Mouse (Mus musculus): ENCODE measurements around the gene Sgca. TPM values are rescaled to one million over a fixed set of nuclear protein-coding genes. Genes with fewer than 3 reads are reported as not detected.
A peak's percentile ranks its signal among the peaks of the same experiment; 100 is the strongest.

Gene Sgca
- polyA plus RNA-seq, 1 experiment from 2014 or later = 1.9 TPM

DNA sequence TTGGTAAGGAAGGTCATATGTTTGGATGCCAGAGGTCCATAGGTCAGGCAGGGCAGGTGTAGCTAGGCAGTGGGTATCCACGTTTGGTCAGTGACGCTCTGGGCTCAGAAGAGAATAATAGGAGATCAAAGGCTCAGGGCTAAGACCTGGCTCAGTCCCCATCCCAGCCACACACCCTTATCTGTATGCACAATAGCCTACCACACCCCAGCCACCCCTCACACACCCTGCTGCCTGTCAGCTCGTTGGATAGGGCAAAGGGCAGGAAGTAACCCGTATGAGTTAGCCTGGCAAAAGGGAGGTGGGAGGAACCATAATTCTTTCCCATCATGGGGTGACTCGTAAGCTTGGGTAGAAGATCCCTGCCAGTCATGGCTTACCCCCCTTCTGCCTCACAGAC is 21.5 kb upstream of the Sgca start:
- ATAC-seq (ENCODE audit: insufficient read depth, low FRiP score, low TSS enrichment) (no peak), DNase-seq (ENCODE audit: low spot score) (no peak)
- no peak overlapping the region for H3K27ac ChIP-seq (ENCODE audit: low read depth, low read length)
- no peak overlapping the region for H3K4me2 ChIP-seq (ENCODE audit: low read depth)
- 64% methylated on average over 5 of the region's 5 CpGs for WGBS
- H3K4me3 ChIP-seq (ENCODE audit: low read depth, low read length) = no peak overlapping the region; the same call in 1 of the 2 replicates
- peaks cover 17% of the 10 kb centered on the region for H3K36me3 ChIP-seq (ENCODE audit: control insufficient read depth, insufficient read depth, low read length)
- H3K9ac ChIP-seq (ENCODE audit: low read length) = no peak overlapping the region
- no peaks in the 10 kb centered on the region for H3K9me3 ChIP-seq (ENCODE audit: control insufficient read depth, low read length)
- H3K27me3 ChIP-seq (ENCODE audit: control insufficient read depth, insufficient read depth, low read length) = no peaks in the 10 kb centered on the region
- peaks cover 58% of the 10 kb centered on the region for H3K4me1 ChIP-seq (ENCODE audit: control insufficient read depth, insufficient read depth, low read length)

DNA sequence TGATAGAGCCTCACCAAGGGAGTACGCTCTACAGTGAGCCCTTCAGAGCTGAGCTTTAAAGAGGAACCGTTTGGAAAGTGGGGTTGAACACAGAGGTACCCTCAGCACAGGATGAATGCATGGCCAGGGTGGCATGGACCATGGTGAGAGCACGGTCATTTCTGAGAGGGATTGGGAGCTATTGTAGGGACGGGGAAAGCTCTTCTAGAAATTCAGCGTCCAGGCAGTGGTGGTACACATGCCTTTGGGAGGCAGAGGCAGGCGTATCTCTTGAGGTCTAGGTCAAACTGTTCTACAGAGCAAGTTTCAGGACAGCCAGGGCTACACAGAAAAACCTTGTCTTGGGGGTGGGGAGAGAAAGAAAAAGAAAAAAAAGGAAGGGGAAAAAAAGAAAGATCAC is 20.9 kb upstream of the Sgca start:
- no peak for ATAC-seq (ENCODE audit: insufficient read depth, low FRiP score, low TSS enrichment)

DNA sequence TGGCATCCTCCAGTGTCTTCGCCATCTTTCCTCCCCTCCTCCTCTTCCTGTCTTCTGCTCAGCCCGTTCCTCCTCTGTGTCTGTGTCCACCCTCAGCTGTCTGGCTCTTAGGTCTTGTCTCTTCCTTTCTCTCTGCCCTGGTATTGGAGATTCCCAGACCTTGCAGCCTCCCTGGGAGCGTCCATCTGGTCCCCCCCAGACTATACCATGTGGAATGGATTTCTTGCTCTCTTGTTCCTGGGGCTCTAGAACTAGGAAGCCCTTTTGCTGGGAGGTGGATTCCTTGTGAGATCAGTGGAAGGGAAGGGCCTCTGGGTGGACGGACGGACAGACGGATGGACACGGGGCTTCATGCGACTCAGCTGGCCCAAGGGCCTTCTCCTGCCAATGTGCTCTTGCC is 20.0 kb upstream of the Sgca start:
- Histone ChIP-seq H3K27ac (ENCODE audit: low read depth, low read length) (no peak overlapping the region), H3K9me3 (ENCODE audit: control insufficient read depth, low read length) (no peaks in the 10 kb centered on the region), H3K9ac (ENCODE audit: low read length) (no peak overlapping the region), H3K27me3 (ENCODE audit: control insufficient read depth, insufficient read depth, low read length) (no peaks in the 10 kb centered on the region), H3K36me3 (ENCODE audit: control insufficient read depth, insufficient read depth, low read length) (peaks cover 9% of the 10 kb centered on the region; the same call in 1 of the 2 replicates), H3K4me2 (ENCODE audit: low read depth) (no peak overlapping the region), H3K4me1 (ENCODE audit: control insufficient read depth, insufficient read depth, low read length) (peaks cover 56% of the 10 kb centered on the region), H3K4me3 (ENCODE audit: low read depth, low read length) (no peak overlapping the region)
- DNase-seq (ENCODE audit: low spot score) (no peak), ATAC-seq (ENCODE audit: insufficient read depth, low FRiP score, low TSS enrichment) (no peak)
- 87% methylated on average over 8 of the region's 8 CpGs for WGBS

More for the DNA sequence above, 20.9 kb upstream of the Sgca start:
- Histone ChIP-seq H3K4me2 (ENCODE audit: low read depth) (no peak overlapping the region), H3K27ac (ENCODE audit: low read depth, low read length) (no peak overlapping the region), H3K9me3 (ENCODE audit: control insufficient read depth, low read length) (no peaks in the 10 kb centered on the region), H3K9ac (ENCODE audit: low read length) (no peak overlapping the region), H3K36me3 (ENCODE audit: control insufficient read depth, insufficient read depth, low read length) (peaks cover 11% of the 10 kb centered on the region), H3K4me3 (ENCODE audit: low read depth, low read length) (peak overlapping the region; percentile 6; the same call in 1 of the 2 replicates), H3K4me1 (ENCODE audit: control insufficient read depth, insufficient read depth, low read length) (peaks cover 59% of the 10 kb centered on the region), H3K27me3 (ENCODE audit: control insufficient read depth, insufficient read depth, low read length) (no peaks in the 10 kb centered on the region)
- DNase-seq (ENCODE audit: low spot score) = no peak
- 98% methylated on average over 6 of the region's 6 CpGs for WGBS

DNA sequence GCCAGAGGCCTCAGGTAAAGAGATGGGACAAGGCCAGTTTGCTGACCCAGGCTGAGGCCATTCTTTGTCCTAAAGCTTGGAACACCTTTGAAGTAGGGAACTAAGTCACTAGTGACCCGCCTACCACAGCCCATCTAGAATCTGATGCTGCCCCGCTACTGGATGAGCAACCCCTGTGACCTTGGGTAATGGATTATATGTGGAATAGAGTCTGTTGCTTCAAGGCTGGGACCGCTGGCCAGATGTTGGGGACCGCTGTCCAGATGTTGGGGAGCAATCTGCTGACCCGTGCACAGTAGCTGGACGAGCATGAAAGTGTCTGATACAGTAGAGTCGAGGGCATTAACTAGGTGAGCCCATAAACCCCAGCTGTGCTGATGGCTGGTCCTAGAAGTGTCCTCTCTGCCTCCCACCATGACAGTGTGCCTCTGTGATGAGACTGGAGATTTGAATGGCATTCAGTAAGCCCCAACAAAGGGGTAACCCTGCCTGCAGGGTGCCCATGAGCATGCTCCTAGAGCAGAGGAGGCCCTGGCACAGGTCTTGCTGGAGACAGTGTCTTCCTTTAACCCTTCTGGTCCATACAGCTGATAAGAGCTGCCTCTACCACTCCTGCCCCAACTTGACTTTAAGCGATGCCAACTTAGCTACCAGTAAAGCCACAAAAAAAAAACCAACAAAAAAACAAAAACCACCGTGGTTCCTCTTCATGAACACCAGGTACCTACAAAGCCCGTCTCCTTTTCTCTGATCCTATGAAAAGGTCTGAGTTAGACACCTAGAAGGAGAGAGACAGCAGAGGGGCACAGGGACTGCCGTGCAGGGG is 19.0 kb upstream of the Sgca start:
- Histone ChIP-seq H3K4me3 (ENCODE audit: low read depth, low read length) (peak overlapping the region; percentile 98), H3K27ac (ENCODE audit: low read depth, low read length) (no peak overlapping the region), H3K36me3 (ENCODE audit: control insufficient read depth, insufficient read depth, low read length) (peaks cover 6% of the 10 kb centered on the region; the same call in 1 of the 2 replicates), H3K9ac (ENCODE audit: low read length) (no peak overlapping the region; the same call in 1 of the 2 replicates), H3K4me1 (ENCODE audit: control insufficient read depth, insufficient read depth, low read length) (peaks cover 54% of the 10 kb centered on the region), H3K9me3 (ENCODE audit: control insufficient read depth, low read length) (no peaks in the 10 kb centered on the region), H3K4me2 (ENCODE audit: low read depth) (peak overlapping the region; percentile 100), H3K27me3 (ENCODE audit: control insufficient read depth, insufficient read depth, low read length) (no peaks in the 10 kb centered on the region)
- no peak for DNase-seq (ENCODE audit: low spot score)
- ATAC-seq (ENCODE audit: insufficient read depth, low FRiP score, low TSS enrichment) = no peak
- 85% methylated on average over 11 of the region's 11 CpGs for WGBS

DNA sequence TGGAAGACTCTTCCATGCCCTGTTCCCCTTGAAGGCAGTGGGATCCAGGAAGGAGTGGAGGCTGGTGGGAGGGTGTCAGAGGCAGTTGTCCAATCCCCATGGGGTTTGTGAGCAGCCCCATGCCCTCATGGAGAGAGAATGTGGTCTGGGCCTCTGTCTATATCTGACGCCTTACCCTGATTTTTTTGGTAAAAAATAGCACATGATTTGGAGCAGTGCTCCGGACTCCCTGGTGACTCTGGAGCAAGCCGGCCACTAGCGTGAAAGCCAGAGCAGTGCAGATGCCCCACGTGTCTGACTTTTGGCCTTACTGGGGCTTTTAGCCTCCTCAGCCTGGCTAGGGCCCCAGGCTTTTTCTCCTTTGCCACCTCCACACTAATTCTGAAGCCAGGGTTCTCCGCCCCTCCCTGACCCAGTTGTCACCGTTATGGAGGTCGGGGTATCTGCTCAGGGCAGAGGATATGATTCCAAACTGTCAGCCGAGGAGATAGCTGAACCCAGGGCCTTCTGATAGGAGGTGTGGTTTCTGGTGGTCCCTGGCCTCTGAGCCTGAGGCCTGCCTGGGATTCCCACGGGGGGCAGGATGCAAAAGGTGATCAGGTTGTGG is 18.2 kb upstream of the Sgca start:
- whole genome bisulfite sequencing = 50% methylated on average over 10 of the region's 10 CpGs

DNA sequence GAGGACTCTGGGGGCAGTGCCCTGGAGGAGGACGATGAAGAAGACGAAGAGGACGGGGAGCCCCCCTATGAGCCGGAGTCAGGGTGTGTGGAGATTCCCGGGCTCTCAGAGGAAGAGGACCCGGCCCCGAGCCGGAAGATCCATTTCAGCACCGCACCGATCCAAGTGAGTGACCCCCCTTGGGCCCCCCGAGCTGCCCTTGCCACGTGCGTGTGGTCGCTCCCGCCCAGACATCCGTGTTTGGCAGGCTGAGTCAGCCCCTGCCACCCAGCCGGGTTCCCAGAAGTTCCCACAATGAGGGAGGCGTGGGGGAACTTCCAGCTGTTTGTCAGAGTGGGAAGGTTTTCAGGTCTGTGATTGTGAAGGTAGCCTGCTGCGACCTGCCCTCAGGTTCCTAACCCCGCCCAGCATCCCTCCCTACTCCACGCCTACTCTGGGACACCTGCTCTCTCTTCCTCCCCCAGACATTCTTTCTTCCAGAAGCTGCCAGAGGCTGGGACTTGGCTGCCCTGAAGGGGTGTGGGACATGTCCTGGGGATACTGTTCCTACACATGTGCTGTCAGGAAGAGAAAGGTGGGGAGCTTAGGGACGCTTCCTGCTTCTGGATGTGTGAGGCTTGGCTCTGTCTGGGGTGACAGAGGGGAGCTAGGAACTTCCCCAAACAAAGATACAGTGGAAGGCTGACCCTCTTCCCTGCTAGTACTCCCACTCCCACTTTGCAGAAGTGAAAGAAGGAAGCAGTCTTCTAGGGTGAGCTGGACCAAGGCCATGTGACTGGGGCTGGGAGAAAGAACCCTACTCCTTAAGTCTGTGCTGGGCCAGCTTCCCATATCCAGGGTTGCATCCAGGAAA is 16.9 kb upstream of the Sgca start:
- ATAC-seq (ENCODE audit: insufficient read depth, low FRiP score, low TSS enrichment) (no peak), DNase-seq (ENCODE audit: low spot score) (no peak)
- no peaks in the 10 kb centered on the region for H3K9me3 ChIP-seq (ENCODE audit: control insufficient read depth, low read length)
- no peak overlapping the region for H3K27ac ChIP-seq (ENCODE audit: low read depth, low read length)
- peak overlapping the region; percentile 100 for H3K4me2 ChIP-seq (ENCODE audit: low read depth)
- H3K9ac ChIP-seq (ENCODE audit: low read length) = peak overlapping the region; percentile 96
- H3K36me3 ChIP-seq (ENCODE audit: control insufficient read depth, insufficient read depth, low read length) = peaks cover 2% of the 10 kb centered on the region; the same call in 1 of the 2 replicates
- peak overlapping the region; percentile 98 for H3K4me3 ChIP-seq (ENCODE audit: low read depth, low read length)
- H3K27me3 ChIP-seq (ENCODE audit: control insufficient read depth, insufficient read depth, low read length) = no peaks in the 10 kb centered on the region
- H3K4me1 ChIP-seq (ENCODE audit: control insufficient read depth, insufficient read depth, low read length) = peaks cover 51% of the 10 kb centered on the region
- WGBS = 2% methylated on average over 22 of the region's 22 CpGs

More for the DNA sequence above, 18.2 kb upstream of the Sgca start:
- no peak for DNase-seq (ENCODE audit: low spot score)
- peak overlapping the region; percentile 100 for H3K4me2 ChIP-seq (ENCODE audit: low read depth)
- no peak overlapping the region for H3K27ac ChIP-seq (ENCODE audit: low read depth, low read length)
- H3K36me3 ChIP-seq (ENCODE audit: control insufficient read depth, insufficient read depth, low read length) = peaks cover 5% of the 10 kb centered on the region; the same call in 1 of the 2 replicates
- peak overlapping the region; percentile 96 for H3K9ac ChIP-seq (ENCODE audit: low read length)
- H3K4me3 ChIP-seq (ENCODE audit: low read depth, low read length) = peak overlapping the region; percentile 98
- H3K9me3 ChIP-seq (ENCODE audit: control insufficient read depth, low read length) = no peaks in the 10 kb centered on the region
- no peak for ATAC-seq (ENCODE audit: insufficient read depth, low FRiP score, low TSS enrichment)
- no peaks in the 10 kb centered on the region for H3K27me3 ChIP-seq (ENCODE audit: control insufficient read depth, insufficient read depth, low read length)
- peaks cover 52% of the 10 kb centered on the region for H3K4me1 ChIP-seq (ENCODE audit: control insufficient read depth, insufficient read depth, low read length)

DNA sequence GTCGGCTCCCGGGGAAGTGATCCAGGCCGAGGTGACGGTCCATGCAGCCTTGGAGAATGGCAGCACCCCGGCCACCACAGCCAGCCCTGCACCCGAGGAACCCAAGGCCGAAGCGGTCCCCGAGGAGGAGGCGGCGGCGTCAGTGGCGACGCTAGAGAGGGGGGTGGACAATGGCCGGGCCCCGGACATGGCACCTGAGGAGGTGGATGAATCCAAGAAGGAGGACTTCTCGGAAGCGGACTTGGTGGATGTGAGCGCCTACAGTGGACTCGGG is 16.3 kb upstream of the Sgca start:
- Histone ChIP-seq H3K27ac (ENCODE audit: low read depth, low read length) (no peak overlapping the region), H3K4me3 (ENCODE audit: low read depth, low read length) (peak overlapping the region; percentile 98), H3K36me3 (ENCODE audit: control insufficient read depth, insufficient read depth, low read length) (no peaks in the 10 kb centered on the region; the same call in 1 of the 2 replicates), H3K27me3 (ENCODE audit: control insufficient read depth, insufficient read depth, low read length) (no peaks in the 10 kb centered on the region), H3K9ac (ENCODE audit: low read length) (peak overlapping the region; percentile 96), H3K4me1 (ENCODE audit: control insufficient read depth, insufficient read depth, low read length) (peaks cover 51% of the 10 kb centered on the region), H3K4me2 (ENCODE audit: low read depth) (peak overlapping the region; percentile 100), H3K9me3 (ENCODE audit: control insufficient read depth, low read length) (no peaks in the 10 kb centered on the region)
- ATAC-seq (ENCODE audit: insufficient read depth, low FRiP score, low TSS enrichment) = no peak
- under 1% methylated on average over 20 of the region's 20 CpGs for whole genome bisulfite sequencing
- DNase-seq (ENCODE audit: low spot score) = no peak

DNA sequence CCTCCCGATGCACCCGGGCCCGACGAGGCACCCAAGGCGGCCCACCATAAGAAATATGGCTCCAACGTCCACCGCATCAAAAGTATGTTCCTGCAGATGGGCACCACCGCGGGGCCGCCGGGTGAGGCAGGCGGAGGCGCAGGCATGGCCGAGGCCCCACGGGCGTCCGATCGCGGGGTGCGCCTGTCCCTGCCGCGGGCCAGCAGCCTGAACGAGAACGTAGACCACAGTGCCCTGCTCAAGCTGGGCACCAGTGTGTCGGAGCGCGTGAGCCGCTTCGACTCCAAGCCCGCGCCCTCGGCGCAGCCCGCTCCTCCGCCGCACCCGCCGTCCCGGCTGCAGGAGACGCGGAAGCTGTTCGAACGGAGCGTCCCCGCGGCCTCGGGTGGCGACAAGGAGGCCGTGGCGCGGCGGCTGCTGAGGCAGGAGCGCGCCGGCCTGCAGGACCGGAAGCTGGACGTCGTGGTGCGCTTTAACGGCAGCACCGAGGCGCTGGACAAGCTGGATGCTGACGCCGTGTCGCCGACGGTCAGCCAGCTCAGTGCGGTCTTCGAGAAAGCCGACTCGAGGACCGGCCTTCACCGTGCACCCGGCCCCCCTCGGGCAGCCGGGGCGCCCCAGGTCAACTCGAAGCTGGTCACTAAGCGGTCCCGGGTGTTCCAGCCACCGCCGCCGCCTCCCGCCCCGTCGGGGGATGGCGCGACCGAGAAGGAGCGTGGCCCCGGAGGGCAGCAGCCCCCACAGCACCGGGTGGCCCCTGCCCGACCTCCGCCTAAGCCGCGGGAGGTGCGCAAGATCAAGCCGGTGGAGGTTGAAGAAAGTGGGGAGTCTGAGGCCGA is 15.7 kb upstream of the Sgca start:
- peak overlapping the region; percentile 98 for H3K4me3 ChIP-seq (ENCODE audit: low read depth, low read length)
- H3K9ac ChIP-seq (ENCODE audit: low read length) = peak overlapping the region; percentile 96
- H3K27ac ChIP-seq (ENCODE audit: low read depth, low read length) = peak overlapping the region; percentile 89
- no peaks in the 10 kb centered on the region for H3K27me3 ChIP-seq (ENCODE audit: control insufficient read depth, insufficient read depth, low read length)
- WGBS = under 1% methylated on average over 89 of the region's 99 CpGs
- DNase-seq (ENCODE audit: low spot score) (peak; percentile 53), ATAC-seq (ENCODE audit: insufficient read depth, low FRiP score, low TSS enrichment) (no peak)
- peaks cover 51% of the 10 kb centered on the region for H3K4me1 ChIP-seq (ENCODE audit: control insufficient read depth, insufficient read depth, low read length)
- no peaks in the 10 kb centered on the region for H3K9me3 ChIP-seq (ENCODE audit: control insufficient read depth, low read length)
- no peaks in the 10 kb centered on the region for H3K36me3 ChIP-seq (ENCODE audit: control insufficient read depth, insufficient read depth, low read length)
- peak overlapping the region; percentile 100 for H3K4me2 ChIP-seq (ENCODE audit: low read depth)

Data from neural tube, embryonic 11.5 days (tissue).